Mouse (Mus musculus): ENCODE measurements at regions not wholly inside any gene's neighbourhood (a gene's known extent, or its start where the extent isn't known, plus 50 kb on each side); places are given as distances from the start of the nearest gene placed in this dataset.
A peak's percentile ranks its signal among the peaks of the same experiment; 100 is the strongest.

DNA sequence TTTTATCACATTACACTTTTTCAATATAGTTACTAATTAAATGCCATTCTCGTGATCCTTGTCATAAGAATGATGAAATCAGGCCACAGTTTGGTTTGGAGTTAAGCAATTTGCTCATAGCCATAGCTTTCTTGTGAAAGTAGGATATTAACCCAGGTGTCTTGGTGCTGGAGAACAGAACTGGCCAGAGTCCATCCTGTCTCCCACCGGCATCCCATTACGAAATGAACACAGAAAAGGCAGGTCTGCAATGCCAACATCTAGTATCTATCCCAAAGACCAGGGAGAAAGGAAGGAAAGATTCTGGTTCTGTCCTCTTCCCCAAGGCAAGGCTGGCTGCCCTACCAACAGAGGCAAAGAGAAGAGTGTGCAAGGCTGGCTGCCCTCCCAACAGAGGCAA lies 61.6 kb upstream of the Avpr1a start:
- Histone ChIP-seq H3K4me2 (no peak overlapping the region), H3K9me3 (ENCODE audit: low read depth, low read length) (no peaks in the 10 kb centered on the region), H3K4me1 (ENCODE audit: insufficient read depth) (no peaks in the 10 kb centered on the region), H3K27ac (ENCODE audit: low read depth) (no peak overlapping the region), H3K27me3 (ENCODE audit: insufficient read depth, low read length) (no peaks in the 10 kb centered on the region), H3K36me3 (ENCODE audit: insufficient read depth) (no peaks in the 10 kb centered on the region), H3K4me3 (ENCODE audit: low read depth, low read length) (no peak overlapping the region), H3K9ac (no peak overlapping the region)
- DNase-seq (no peak), ATAC-seq (ENCODE audit: insufficient read depth) (no peak)
- no peak for TF ChIP-seq CTCF (IDR thresholded peaks at IDR 0.05; ENCODE audit: low read depth)
- 87% methylated on average over 3 of the region's 3 CpGs for WGBS

DNA sequence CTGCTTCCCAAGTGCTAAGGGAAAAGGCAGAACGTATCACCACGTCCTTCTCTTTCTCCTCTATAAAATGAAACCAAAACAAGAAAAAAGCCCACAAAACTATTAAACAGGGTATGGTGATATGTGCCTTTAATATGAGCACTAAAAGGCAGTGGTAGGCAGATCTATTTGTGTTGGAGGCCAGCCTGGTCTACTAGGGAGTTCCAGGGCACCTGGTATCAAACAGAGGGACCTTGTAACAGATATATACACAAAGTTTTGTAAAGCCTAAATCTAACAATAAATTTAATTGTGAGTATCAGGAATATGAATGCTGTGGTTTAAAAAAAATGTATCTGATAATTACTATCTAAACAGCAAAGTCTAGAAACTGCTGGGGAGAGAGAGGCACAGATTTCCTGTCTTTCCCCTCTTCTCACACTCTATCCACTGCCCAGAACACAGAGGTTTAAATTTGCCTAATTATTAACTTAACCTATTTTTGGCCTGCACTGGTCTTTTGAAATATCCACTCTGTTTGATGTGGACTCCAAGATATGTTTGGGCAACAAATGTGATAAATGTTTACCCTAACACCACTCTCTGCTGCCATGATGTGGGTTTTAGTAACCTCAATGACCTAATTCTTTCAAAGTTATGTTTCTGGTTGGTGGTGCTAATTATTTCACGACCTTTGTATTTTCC lies 68.5 kb upstream of the Avpr1a start:
- TF ChIP-seq CTCF (IDR thresholded peaks at IDR 0.05; ENCODE audit: low read depth) = no peak
- Histone ChIP-seq H3K36me3 (ENCODE audit: insufficient read depth) (no peaks in the 10 kb centered on the region), H3K4me2 (no peak overlapping the region), H3K27ac (ENCODE audit: low read depth) (no peak overlapping the region), H3K4me1 (ENCODE audit: insufficient read depth) (no peaks in the 10 kb centered on the region), H3K4me3 (ENCODE audit: low read depth, low read length) (no peak overlapping the region), H3K9ac (no peak overlapping the region), H3K27me3 (ENCODE audit: insufficient read depth, low read length) (no peaks in the 10 kb centered on the region), H3K9me3 (ENCODE audit: low read depth, low read length) (no peaks in the 10 kb centered on the region)
- DNase-seq (no peak), ATAC-seq (ENCODE audit: insufficient read depth) (no peak)
- 72% methylated on average over 3 of the region's 3 CpGs for WGBS

DNA sequence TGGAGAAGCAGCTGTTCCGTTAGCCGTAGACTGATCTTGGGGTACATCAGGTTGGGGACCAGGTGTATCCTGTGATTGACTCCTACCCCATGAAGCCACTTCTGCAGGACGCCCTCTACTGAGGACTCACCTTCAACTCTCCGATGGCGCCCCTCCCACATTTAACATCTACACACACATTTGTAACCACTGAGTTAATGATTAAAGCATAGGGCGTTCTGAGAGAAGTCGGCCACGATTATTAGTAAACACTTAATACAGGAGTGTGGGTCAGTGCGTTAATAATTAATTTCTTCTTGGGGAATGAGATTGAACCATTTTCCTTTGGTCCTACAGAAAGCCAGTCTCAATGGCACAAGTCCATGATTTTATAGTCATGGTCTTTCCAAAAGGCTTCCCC lies 105.0 kb upstream of the Avpr1a start:
- Histone ChIP-seq H3K27me3 (ENCODE audit: insufficient read depth, low read length) (no peaks in the 10 kb centered on the region), H3K36me3 (ENCODE audit: insufficient read depth) (no peaks in the 10 kb centered on the region), H3K27ac (ENCODE audit: low read depth) (no peak overlapping the region), H3K9me3 (ENCODE audit: low read depth, low read length) (no peaks in the 10 kb centered on the region), H3K4me2 (no peak overlapping the region), H3K4me1 (ENCODE audit: insufficient read depth) (no peaks in the 10 kb centered on the region), H3K9ac (no peak overlapping the region), H3K4me3 (ENCODE audit: low read depth, low read length) (no peak overlapping the region)
- ATAC-seq (ENCODE audit: insufficient read depth) = no peak
- WGBS = 74% methylated on average over 9 of the region's 9 CpGs
- DNase-seq = no peak
- no peak for TF ChIP-seq CTCF (IDR thresholded peaks at IDR 0.05; ENCODE audit: low read depth)

DNA sequence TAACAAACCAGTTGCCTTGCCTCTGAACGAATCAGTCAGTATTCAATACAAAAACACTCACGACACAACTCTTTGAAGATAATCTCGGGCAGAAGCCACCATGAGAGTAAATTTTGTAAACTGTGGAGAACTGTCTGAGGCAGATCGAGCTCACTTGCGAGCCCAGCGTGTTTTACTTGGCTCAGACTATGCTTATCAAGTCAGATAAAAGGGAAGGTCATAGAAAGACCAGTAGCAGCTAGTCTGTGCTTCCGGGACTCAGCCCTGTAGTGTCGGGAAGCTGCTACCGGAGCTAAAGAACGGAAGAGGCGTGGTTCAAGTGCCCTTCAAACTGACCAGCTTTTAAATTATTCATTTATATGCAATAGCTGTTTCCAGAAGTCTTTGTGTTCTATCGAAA lies 105.9 kb upstream of the Avpr1a start:
- TF ChIP-seq CTCF (IDR thresholded peaks at IDR 0.05; ENCODE audit: low read depth) = no peak
- Histone ChIP-seq H3K36me3 (ENCODE audit: insufficient read depth) (no peaks in the 10 kb centered on the region), H3K4me2 (peak overlapping the region; percentile 31; the same call in 1 of the 2 replicates), H3K4me3 (ENCODE audit: low read depth, low read length) (no peak overlapping the region), H3K9ac (no peak overlapping the region), H3K27me3 (ENCODE audit: insufficient read depth, low read length) (no peaks in the 10 kb centered on the region), H3K9me3 (ENCODE audit: low read depth, low read length) (no peaks in the 10 kb centered on the region), H3K4me1 (ENCODE audit: insufficient read depth) (no peaks in the 10 kb centered on the region), H3K27ac (ENCODE audit: low read depth) (0 out of 2 replicates have a peak overlapping the region, but pooled peaks have one; percentile 6)
- ATAC-seq (ENCODE audit: insufficient read depth) (peak; percentile 89), DNase-seq (peak; percentile 71)
- 26% methylated on average over 12 of the region's 12 CpGs for WGBS

DNA sequence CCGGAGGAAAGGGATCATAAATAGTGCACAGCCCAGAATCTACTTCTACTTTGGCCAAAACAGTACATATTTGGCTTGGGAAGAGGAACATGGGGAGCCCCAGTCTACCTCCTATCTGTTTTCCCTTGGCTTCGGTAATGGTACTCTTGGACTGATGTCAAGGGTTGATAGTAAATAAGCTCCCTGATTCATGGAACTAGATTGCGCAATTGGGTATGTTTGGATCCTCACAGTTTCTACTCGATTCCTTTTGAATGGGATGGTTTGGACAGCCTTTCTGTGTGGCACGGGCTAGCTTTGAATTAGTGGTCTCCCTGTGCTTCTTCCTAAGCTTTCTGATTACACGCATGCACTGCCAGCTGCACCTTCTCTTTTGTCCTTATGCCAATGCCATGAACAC lies 121.4 kb upstream of the Avpr1a start:
- 79% methylated on average over 6 of the region's 6 CpGs for WGBS
- DNase-seq = no peak

DNA sequence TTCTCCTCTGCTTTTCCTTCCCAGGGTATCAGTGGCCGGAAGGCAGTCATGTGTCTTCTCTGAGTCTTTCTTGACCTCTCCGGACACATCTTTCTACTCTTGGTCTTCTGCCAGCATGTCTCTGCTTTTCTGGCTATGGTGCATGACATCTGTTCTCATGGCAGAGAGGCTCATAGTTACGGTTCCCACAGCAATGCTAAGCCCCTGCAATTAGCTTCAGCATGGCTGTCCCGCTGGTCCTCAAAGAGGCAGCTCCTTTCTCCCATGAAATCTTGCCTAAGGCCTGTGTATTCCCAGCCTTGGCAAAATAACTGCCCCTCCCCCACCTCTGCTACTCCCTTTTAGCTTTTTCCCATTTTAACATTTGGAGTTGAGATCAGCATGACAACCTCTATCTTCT lies 129.4 kb upstream of the Avpr1a start:
- ATAC-seq (ENCODE audit: insufficient read depth) = no peak; the same call in 1 of the 2 replicates
- Histone ChIP-seq H3K27ac (ENCODE audit: low read depth) (no peak overlapping the region), H3K27me3 (ENCODE audit: insufficient read depth, low read length) (no peaks in the 10 kb centered on the region), H3K9me3 (ENCODE audit: low read depth, low read length) (no peaks in the 10 kb centered on the region), H3K36me3 (ENCODE audit: insufficient read depth) (no peaks in the 10 kb centered on the region), H3K4me1 (ENCODE audit: insufficient read depth) (no peaks in the 10 kb centered on the region), H3K4me2 (no peak overlapping the region), H3K4me3 (ENCODE audit: low read depth, low read length) (no peak overlapping the region), H3K9ac (no peak overlapping the region)
- DNase-seq = peak; percentile 50
- no peak for TF ChIP-seq CTCF (IDR thresholded peaks at IDR 0.05; ENCODE audit: low read depth)
- WGBS = 65% methylated on average over 4 of the region's 4 CpGs

More for the DNA sequence above, 121.4 kb upstream of the Avpr1a start:
- H3K27ac ChIP-seq (ENCODE audit: low read depth) = no peak overlapping the region
- H3K36me3 ChIP-seq (ENCODE audit: insufficient read depth) = no peaks in the 10 kb centered on the region
- H3K4me2 ChIP-seq = no peak overlapping the region
- H3K4me3 ChIP-seq (ENCODE audit: low read depth, low read length) = no peak overlapping the region
- no peak for ATAC-seq (ENCODE audit: insufficient read depth)
- TF ChIP-seq CTCF (IDR thresholded peaks at IDR 0.05; ENCODE audit: low read depth) = no peak
- H3K9me3 ChIP-seq (ENCODE audit: low read depth, low read length) = no peaks in the 10 kb centered on the region
- no peaks in the 10 kb centered on the region for H3K27me3 ChIP-seq (ENCODE audit: insufficient read depth, low read length)
- H3K9ac ChIP-seq = no peak overlapping the region
- no peaks in the 10 kb centered on the region for H3K4me1 ChIP-seq (ENCODE audit: insufficient read depth)

DNA sequence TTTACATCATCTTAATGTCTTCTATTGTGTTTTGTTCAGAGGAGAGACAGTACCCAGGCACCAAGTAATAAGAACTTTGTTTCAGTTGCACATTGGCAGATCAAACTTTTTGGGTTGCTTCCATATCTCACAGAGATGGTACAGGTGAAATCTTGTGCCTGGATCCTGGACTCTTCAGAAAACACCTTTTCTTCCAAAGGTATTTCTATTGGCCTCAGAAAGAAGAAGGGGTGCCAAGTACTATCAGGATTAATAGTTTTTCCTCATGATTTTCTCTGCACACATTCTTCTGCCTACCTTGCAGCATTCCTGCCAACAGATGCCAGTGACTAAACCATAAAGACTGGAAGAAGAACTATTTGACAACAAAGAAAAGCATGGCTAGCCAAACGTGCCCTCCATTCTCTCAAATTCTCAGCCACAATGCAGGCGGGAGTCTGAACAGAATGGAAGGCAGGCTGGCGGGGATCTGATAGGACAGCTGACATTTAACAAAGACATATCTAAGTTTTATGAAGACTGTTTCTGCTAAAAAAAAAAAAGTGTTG lies 137.6 kb upstream of the Avpr1a start:
- Histone ChIP-seq H3K4me2 (no peak overlapping the region), H3K9ac (no peak overlapping the region), H3K4me3 (ENCODE audit: low read depth, low read length) (no peak overlapping the region), H3K36me3 (ENCODE audit: insufficient read depth) (no peaks in the 10 kb centered on the region), H3K9me3 (ENCODE audit: low read depth, low read length) (no peaks in the 10 kb centered on the region), H3K27me3 (ENCODE audit: insufficient read depth, low read length) (no peaks in the 10 kb centered on the region), H3K27ac (ENCODE audit: low read depth) (no peak overlapping the region), H3K4me1 (ENCODE audit: insufficient read depth) (no peaks in the 10 kb centered on the region)
- DNase-seq (no peak), ATAC-seq (ENCODE audit: insufficient read depth) (no peak)
- TF ChIP-seq CTCF (IDR thresholded peaks at IDR 0.05; ENCODE audit: low read depth) = no peak
- WGBS = 68% methylated on average over 3 of the region's 3 CpGs
